Mouse (Mus musculus) limb, embryonic 14.5 days (tissue): ENCODE data around the gene B4galt5. TPM values are rescaled to one million over a fixed set of nuclear protein-coding genes. Genes with fewer than 3 reads are reported as not detected.

ENCODE experiments used
- ATAC-seq: fragments of 200-750 bp; cut with Nextera tagmentation; 2 replicates; pipeline ENCODE4 v1.8.0; 2017; ENCODE audit warnings: low read depth, moderate number of reproducible peaks, moderate TSS enrichment; ENCODE audit not compliant: low FRiP score
- DNase-seq: peaks from one replicate; pipeline ENCODE4 v3.0.0-alpha.2; 2015; ENCODE audit warnings: low spot score
- H3K27ac ChIP-seq: fragments of 300-500 bp; sonication (generic); replicated peaks from 2 replicates; pipeline ENCODE4 v1.5.1; 2014; ENCODE audit warnings: low read depth, mild to moderate bottlenecking, low read length, moderate library complexity, mixed read lengths
- H3K27me3 ChIP-seq: fragments of 300-500 bp; sonication (generic); 2 replicates; pipeline ENCODE4 v1.6.1; 2014; ENCODE audit warnings: low read length, mixed read lengths; ENCODE audit not compliant: control insufficient read depth, insufficient read depth
- H3K36me3 ChIP-seq: fragments of 300-500 bp; sonication (generic); 2 replicates; pipeline ENCODE4 v1.6.1; 2014; ENCODE audit warnings: mild to moderate bottlenecking, low read length, moderate library complexity, mixed read lengths; ENCODE audit not compliant: control insufficient read depth, insufficient read depth
- H3K4me1 ChIP-seq: fragments of 300-500 bp; sonication (generic); 2 replicates; pipeline ENCODE4 v1.6.1; 2014; ENCODE audit warnings: antibody characterized with exemption, low read length, mixed read lengths; ENCODE audit not compliant: control insufficient read depth, insufficient read depth
- H3K4me2 ChIP-seq: fragments of 300-500 bp; sonication (generic); replicated peaks from 2 replicates; pipeline ENCODE4 v1.6.1; 2014; ENCODE audit warnings: low read depth, mild to moderate bottlenecking, low read length, moderate library complexity; ENCODE audit not compliant: severe bottlenecking
- H3K4me3 ChIP-seq: fragments of 300-500 bp; sonication (generic); replicated peaks from 2 replicates; pipeline ENCODE4 v1.5.1; 2014; ENCODE audit warnings: low read length
- H3K9ac ChIP-seq: fragments of 300-500 bp; sonication (generic); 2 replicates; pipeline ENCODE4 v1.6.1; 2014; ENCODE audit warnings: mild to moderate bottlenecking, low read depth, low read length, moderate library complexity; ENCODE audit not compliant: severe bottlenecking
- H3K9me3 ChIP-seq: fragments of 300-500 bp; sonication (generic); 2 replicates; pipeline ENCODE4 v1.6.1; 2016; ENCODE audit warnings: low read length; ENCODE audit not compliant: control insufficient read depth
- POLR2A ChIP-seq: fragments of 200-500 bp; IDR thresholded peaks from 2 replicates; pipeline ENCODE4 v1.8.0; 2012; ENCODE audit warnings: inconsistent platforms, mild to moderate bottlenecking, moderate library complexity, borderline replicate concordance; ENCODE audit not compliant: insufficient read depth, insufficient read length; ENCODE audit errors: extremely low read depth
- WGBS: fragments of 180-500 bp; shearing (Covaris S2); extraction: QIAGEN DNeasy Blood & Tissue Kit; methylation state at CpG from one replicate; pipeline ENCODE4 v1.1.7; 2014; 5-methylcytosine and 5-hydroxymethylcytosine counted together
- polyA plus RNA-seq, 2 experiments: library from polyadenylated mRNA; depleted of rRNA in 1 of 2; stranded (reverse) in 1 of 2; unstranded in 1 of 2; fragments of >200 nt; fragmentation: Nextera tagmentation in 1 of 2; extraction: Ambion mirVana in 1 of 2; gene quantifications; 2 replicates each; pipeline versions ENCODE4 v1.2.1 to v1.2.3; 2012 to 2014

B4galt5 gene
- polyA plus RNA-seq, 2 experiments: 23.2 to 23.6 TPM

GRCm38 (mm10) chr2:167376160-167376564, 27.2 kb upstream of the B4galt5 start:
- Histone ChIP-seq H3K36me3 (no peaks in the 10 kb centered on the region), H3K4me1 (no peaks in the 10 kb centered on the region), H3K9me3 (no peaks in the 10 kb centered on the region), H3K4me2 (no peak overlapping the region), H3K27ac (no peak overlapping the region), H3K27me3 (no peaks in the 10 kb centered on the region), H3K4me3 (no peak overlapping the region), H3K9ac (no peak overlapping the region)
- TF ChIP-seq POLR2A: no peak
- ATAC-seq (no peak), DNase-seq (peak; percentile 26)
- 80% methylated on average over 8 of the region's 8 CpGs for WGBS

GRCm38 (mm10) chr2:167375688-167376087, 26.7 kb upstream of the B4galt5 start:
- Histone ChIP-seq H3K4me2 (no peak overlapping the region), H3K9ac (no peak overlapping the region), H3K4me1 (no peaks in the 10 kb centered on the region), H3K27ac (no peak overlapping the region), H3K36me3 (no peaks in the 10 kb centered on the region), H3K4me3 (no peak overlapping the region), H3K27me3 (no peaks in the 10 kb centered on the region), H3K9me3 (no peaks in the 10 kb centered on the region)
- TF ChIP-seq POLR2A: no peak
- ATAC-seq (no peak), DNase-seq (no peak)
- 97% methylated on average over 5 of the region's 5 CpGs for WGBS

GRCm38 (mm10) chr2:167375135-167375534, 26.2 kb upstream of the B4galt5 start:
- Histone ChIP-seq H3K27me3 (no peaks in the 10 kb centered on the region), H3K4me2 (no peak overlapping the region), H3K4me3 (no peak overlapping the region), H3K9me3 (no peaks in the 10 kb centered on the region), H3K36me3 (no peaks in the 10 kb centered on the region), H3K4me1 (no peaks in the 10 kb centered on the region), H3K27ac (no peak overlapping the region), H3K9ac (no peak overlapping the region)
- no peak for TF ChIP-seq POLR2A
- ATAC-seq: no peak
- DNase-seq: no peak
- 83% methylated on average over 9 of the region's 9 CpGs for WGBS

- DNase-seq (no peak), ATAC-seq (no peak)
- no peaks in the 10 kb centered on the region for H3K36me3 ChIP-seq
- no peaks in the 10 kb centered on the region for H3K4me1 ChIP-seq
- WGBS: 86% methylated on average over 12 of the region's 12 CpGs
- no peaks in the 10 kb centered on the region for H3K9me3 ChIP-seq
- TF ChIP-seq POLR2A: no peak
- H3K27me3 ChIP-seq: no peaks in the 10 kb centered on the region
- no peak overlapping the region for H3K27ac ChIP-seq
- no peak overlapping the region for H3K4me3 ChIP-seq
- H3K9ac ChIP-seq: no peak overlapping the region
- H3K4me2 ChIP-seq: no peak overlapping the region
These were observed 25.3 kb upstream of the B4galt5 start for GRCm38 (mm10) chr2:167374191-167374805.

GRCm38 (mm10) chr2:167373266-167373665, 24.3 kb upstream of the B4galt5 start:
- no peaks in the 10 kb centered on the region for H3K27me3 ChIP-seq
- DNase-seq (peak; percentile 51), ATAC-seq (0 out of 2 replicates have a peak, but pooled peaks have one; percentile 50)
- H3K4me1 ChIP-seq: no peaks in the 10 kb centered on the region
- H3K4me3 ChIP-seq: no peak overlapping the region
- H3K9ac ChIP-seq: no peak overlapping the region
- no peaks in the 10 kb centered on the region for H3K36me3 ChIP-seq
- WGBS: 57% methylated on average over 5 of the region's 5 CpGs
- no peak for TF ChIP-seq POLR2A
- no peak overlapping the region for H3K27ac ChIP-seq
- no peak overlapping the region for H3K4me2 ChIP-seq
- no peaks in the 10 kb centered on the region for H3K9me3 ChIP-seq

GRCm38 (mm10) chr2:167371506-167371905, 22.5 kb upstream of the B4galt5 start:
- Histone ChIP-seq H3K9ac (no peak overlapping the region), H3K9me3 (no peaks in the 10 kb centered on the region), H3K4me2 (no peak overlapping the region), H3K4me1 (no peaks in the 10 kb centered on the region), H3K27ac (no peak overlapping the region), H3K36me3 (no peaks in the 10 kb centered on the region), H3K27me3 (no peaks in the 10 kb centered on the region), H3K4me3 (no peak overlapping the region)
- TF ChIP-seq POLR2A: no peak
- DNase-seq (no peak), ATAC-seq (no peak)
- 100% methylated on average over 2 of the region's 2 CpGs for WGBS
